Mouse (Mus musculus) thymus, adult 2 months (tissue): ENCODE measurements around the gene Trpm8. TPM values are rescaled to one million over a fixed set of nuclear protein-coding genes. Genes with fewer than 3 reads are reported as not detected.

Source experiments
- DNase-seq: peaks from one replicate; pipeline ENCODE4 v3.0.0; 2021
- H3K27ac ChIP-seq: fragments of 200-500 bp; 2 replicates; pipeline ENCODE4 v1.5.1; 2012; ENCODE audit warnings: low read length, control low read depth; ENCODE audit not compliant: control insufficient read depth, insufficient read depth
- H3K27me3 ChIP-seq: fragments of 200-500 bp; 2 replicates; pipeline ENCODE4 v1.6.1; 2012; ENCODE audit warnings: mild to moderate bottlenecking, low read length, moderate library complexity, mixed read lengths; ENCODE audit not compliant: control insufficient read depth, insufficient read depth
- H3K36me3 ChIP-seq: fragments of 200-500 bp; 2 replicates; pipeline ENCODE4 v1.6.1; 2012; ENCODE audit warnings: mild to moderate bottlenecking, low read length, moderate library complexity; ENCODE audit not compliant: control insufficient read depth, insufficient read depth
- H3K4me1 ChIP-seq: fragments of 200-500 bp; replicated peaks from 2 replicates; pipeline ENCODE4 v1.6.1; 2012; ENCODE audit warnings: low read length; ENCODE audit not compliant: control insufficient read depth, insufficient read depth
- H3K4me3 ChIP-seq: fragments of 200-500 bp; 2 replicates; pipeline ENCODE4 v1.5.1; 2012; ENCODE audit warnings: mild to moderate bottlenecking, low read length, control low read depth, moderate library complexity; ENCODE audit not compliant: control insufficient read depth, insufficient read depth
- CTCF ChIP-seq: fragments of 200-500 bp; IDR thresholded peaks from 2 replicates; pipeline ENCODE4 v1.5.1; 2012; ENCODE audit warnings: mild to moderate bottlenecking, control low read depth, low read length, moderate library complexity, borderline replicate concordance; ENCODE audit not compliant: control insufficient read depth, poor library complexity, insufficient read depth; ENCODE audit errors: extremely low read depth
- POLR2A ChIP-seq: fragments of 200-500 bp; IDR thresholded peaks from 2 replicates; pipeline ENCODE4 v1.6.1; 2012; ENCODE audit warnings: mild to moderate bottlenecking, low read length, control low read depth, moderate library complexity; ENCODE audit not compliant: control insufficient read depth, poor library complexity, insufficient read depth; ENCODE audit errors: extremely low read depth
- WGBS: fragments of 180-500 bp; shearing (Covaris S2); methylation state at CpG from one replicate; pipeline ENCODE4 v1.1.7; 2018; 5-methylcytosine and 5-hydroxymethylcytosine counted together
- polyA plus RNA-seq: library from polyadenylated mRNA; depleted of rRNA; stranded (reverse); fragments of >200 nt; gene quantifications from 2 replicates; pipeline ENCODE4 v1.2.3, GENCODE M21; 2012

Gene Trpm8
- polyA plus RNA-seq, 1 experiment, result 0.08 TPM

- H3K27me3 ChIP-seq, result no peaks in the 10 kb centered on the region
- H3K36me3 ChIP-seq, result no peaks in the 10 kb centered on the region
- H3K27ac ChIP-seq, result no peak overlapping the region
- 93% methylated on average over 12 of the region's 12 CpGs for WGBS
- no peak for DNase-seq
- peaks cover 13% of the 10 kb centered on the region for H3K4me1 ChIP-seq
- no peak for TF ChIP-seq POLR2A
- no peak for TF ChIP-seq CTCF
- no peak overlapping the region for H3K4me3 ChIP-seq
Observed at GRCm38 (mm10) chr1:88254793-88255465, 22.5 kb upstream of the Trpm8 start.

- no peak for DNase-seq
- 62% methylated on average over 2 of the region's 2 CpGs for WGBS
- Histone ChIP-seq H3K27me3 (no peaks in the 10 kb centered on the region), H3K4me3 (no peak overlapping the region), H3K36me3 (0 out of 2 replicates have a peak, but pooled peaks cover 2% of the 10 kb centered on the region), H3K4me1 (peaks cover 18% of the 10 kb centered on the region), H3K27ac (no peak overlapping the region)
- no peak for TF ChIP-seq CTCF
- no peak for TF ChIP-seq POLR2A
Observed at GRCm38 (mm10) chr1:88255466-88255857, 22.0 kb upstream of the Trpm8 start.

GRCm38 (mm10) chr1:88255989-88256754 lies 21.3 kb upstream of the Trpm8 start:
- peaks cover 18% of the 10 kb centered on the region for H3K4me1 ChIP-seq
- DNase-seq, result no peak
- H3K36me3 ChIP-seq, result peaks cover 7% of the 10 kb centered on the region; the same call in 1 of the 2 replicates
- WGBS, result 85% methylated on average over 13 of the region's 13 CpGs
- no peaks in the 10 kb centered on the region for H3K27me3 ChIP-seq
- TF ChIP-seq POLR2A (no peak), CTCF (no peak)
- H3K27ac ChIP-seq, result no peak overlapping the region
- no peak overlapping the region for H3K4me3 ChIP-seq

GRCm38 (mm10) chr1:88256886-88257663 lies 20.4 kb upstream of the Trpm8 start:
- TF ChIP-seq POLR2A (no peak), CTCF (no peak)
- H3K4me1 ChIP-seq, result peaks cover 21% of the 10 kb centered on the region
- 85% methylated on average over 10 of the region's 10 CpGs for WGBS
- peaks cover 12% of the 10 kb centered on the region for H3K36me3 ChIP-seq
- H3K27me3 ChIP-seq, result no peaks in the 10 kb centered on the region
- DNase-seq, result no peak
- no peak overlapping the region for H3K27ac ChIP-seq
- no peak overlapping the region for H3K4me3 ChIP-seq

- H3K36me3 ChIP-seq, result peaks cover 18% of the 10 kb centered on the region
- H3K4me3 ChIP-seq, result no peak overlapping the region
- no peak overlapping the region for H3K27ac ChIP-seq
- no peak for DNase-seq
- no peak for TF ChIP-seq CTCF
- TF ChIP-seq POLR2A, result no peak
- 82% methylated on average over 6 of the region's 6 CpGs for WGBS
- H3K4me1 ChIP-seq, result peaks cover 21% of the 10 kb centered on the region
- H3K27me3 ChIP-seq, result no peaks in the 10 kb centered on the region
Observed at GRCm38 (mm10) chr1:88257681-88258080, 19.8 kb upstream of the Trpm8 start.

GRCm38 (mm10) chr1:88258361-88258760 lies 19.1 kb upstream of the Trpm8 start:
- DNase-seq, result no peak
- Histone ChIP-seq H3K27ac (no peak overlapping the region), H3K4me3 (no peak overlapping the region), H3K4me1 (peaks cover 21% of the 10 kb centered on the region), H3K27me3 (no peaks in the 10 kb centered on the region), H3K36me3 (peaks cover 25% of the 10 kb centered on the region)
- TF ChIP-seq POLR2A, result no peak
- no peak for TF ChIP-seq CTCF
- 71% methylated on average over 6 of the region's 6 CpGs for WGBS
